Mouse (Mus musculus) testis, postnatal 10 days (tissue): Measurements from ENCODE around the gene Arr3.
A peak's percentile ranks its signal among the peaks of the same experiment; 100 is the strongest.

Experiments
- DNase-seq: peaks from one replicate; pipeline ENCODE4 v3.0.0; 2021; ENCODE audit warnings: low spot score

The Arr3 gene

GRCm38 (mm10) chrX:100605314-100605713 is at the start of gene Arr3:
Gene Arr3 (plus strand): TSS chrX:100605497.
- no peak for DNase-seq

DNA sequence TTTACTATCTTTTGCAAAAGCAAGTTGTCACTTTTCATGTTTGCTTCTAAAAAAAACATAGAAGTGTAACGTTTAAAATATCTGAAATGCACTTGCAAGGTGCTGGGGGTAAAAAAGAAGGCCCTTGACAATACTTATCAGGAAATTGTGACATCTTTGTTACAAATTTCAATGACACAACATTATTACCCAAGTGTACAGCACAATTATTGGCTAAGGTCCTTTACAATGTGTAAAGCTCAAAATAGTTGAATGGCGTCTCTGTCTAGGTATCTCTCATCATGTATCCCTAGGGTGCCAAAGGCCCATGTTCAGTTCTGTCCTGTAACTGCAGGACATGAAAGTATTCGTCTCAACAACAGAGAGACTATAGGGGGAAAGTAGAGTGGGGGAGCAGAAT is 49.3 kb upstream of the Arr3 start:
- DNase-seq: no peak

DNA sequence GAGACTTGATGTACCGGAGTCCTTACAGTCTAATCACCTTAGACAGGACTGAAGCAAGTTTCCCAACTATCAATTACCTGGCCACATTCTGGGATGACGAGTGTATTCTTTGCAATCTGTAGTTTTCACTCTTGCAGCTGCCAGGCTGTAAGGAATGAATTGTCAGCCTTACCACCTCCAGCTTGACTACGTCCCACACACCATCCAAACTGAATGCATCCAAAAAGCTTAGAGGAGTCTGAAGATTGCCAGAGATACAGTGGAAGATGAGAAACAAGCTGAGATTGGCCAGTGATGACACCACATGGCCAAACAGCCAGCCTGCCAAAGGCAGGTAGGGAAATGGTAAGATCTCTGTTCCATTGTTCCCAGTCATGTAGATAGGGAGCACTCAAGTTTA is 39.6 kb upstream of the Arr3 start:
- no peak for DNase-seq

- DNase-seq: no peak
Measured at GRCm38 (mm10) chrX:100571951-100572350, 33.3 kb upstream of the Arr3 start, which contains the start of gene Awat1. Gene Awat1 (plus strand): TSS chrX:100572251.

DNA sequence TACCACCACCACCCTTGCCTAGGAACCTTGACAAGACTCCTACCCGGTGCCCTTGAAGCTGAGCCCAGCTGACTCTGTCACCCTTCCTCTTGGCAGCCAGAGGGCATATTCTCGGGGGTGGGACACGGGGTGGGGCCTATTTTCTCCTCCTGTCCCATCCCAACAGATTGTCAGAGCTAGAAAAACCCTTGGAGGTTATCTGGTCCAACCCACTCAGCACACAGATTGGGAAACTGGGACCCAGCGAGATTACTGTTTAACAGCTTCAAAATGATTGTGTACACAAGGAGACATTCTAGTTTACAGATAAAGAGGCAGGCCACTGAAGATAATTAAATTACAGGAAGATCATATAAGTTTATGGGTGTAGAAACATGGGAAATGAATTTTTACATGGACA is 10.5 kb upstream of the Arr3 start, which contains the start of gene P2ry4:
P2ry4 (minus strand) TSS at position 79 of the 400 bp plus-strand sequence.
- DNase-seq: no peak

GRCm38 (mm10) chrX:100597439-100597838 is 7.9 kb upstream of the Arr3 start:
- peak; percentile 61 for DNase-seq

GRCm38 (mm10) chrX:100599755-100600154 is 5.5 kb upstream of the Arr3 start:
- DNase-seq: no peak

DNA sequence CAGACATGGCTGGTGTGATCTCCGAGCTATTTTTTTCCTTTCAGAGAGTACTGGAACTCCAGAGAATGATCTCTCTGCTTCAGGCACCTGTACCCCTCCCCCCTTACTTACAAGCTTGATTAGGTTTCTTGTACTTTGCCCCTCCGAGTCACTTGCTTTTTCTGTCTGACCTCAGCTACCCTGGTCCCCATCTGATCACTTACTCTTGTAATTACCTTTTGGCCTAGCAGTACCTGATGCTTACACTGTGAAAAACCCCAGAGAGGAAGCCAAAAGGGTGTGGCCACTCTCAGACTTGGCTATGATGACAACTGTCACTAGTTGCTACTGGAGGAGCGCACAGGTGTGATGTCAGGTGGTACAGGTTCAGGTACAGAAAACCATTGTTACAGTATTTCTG is 13.2 kb downstream of the Arr3 start:
- no peak for DNase-seq

DNA sequence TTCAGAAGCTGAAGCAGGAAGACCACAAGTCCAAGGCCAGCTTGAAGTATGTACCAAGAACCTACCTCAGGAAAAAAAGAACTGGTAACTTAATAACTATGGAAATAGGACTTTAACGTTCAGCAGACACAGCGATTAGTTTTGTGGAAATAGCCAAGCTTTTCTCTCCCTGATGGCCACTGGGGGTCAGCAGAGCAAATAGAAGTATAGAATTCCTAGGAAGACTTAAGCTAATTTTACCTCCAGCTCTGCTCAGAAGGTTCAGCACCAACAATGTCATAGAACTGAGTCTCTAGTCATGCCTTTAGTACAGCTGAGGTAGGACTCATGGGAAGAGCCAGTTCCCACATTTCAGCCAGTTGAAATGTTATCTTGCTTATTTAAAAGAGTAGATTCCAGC is 16.1 kb downstream of the Arr3 start:
- DNase-seq: no peak

DNA sequence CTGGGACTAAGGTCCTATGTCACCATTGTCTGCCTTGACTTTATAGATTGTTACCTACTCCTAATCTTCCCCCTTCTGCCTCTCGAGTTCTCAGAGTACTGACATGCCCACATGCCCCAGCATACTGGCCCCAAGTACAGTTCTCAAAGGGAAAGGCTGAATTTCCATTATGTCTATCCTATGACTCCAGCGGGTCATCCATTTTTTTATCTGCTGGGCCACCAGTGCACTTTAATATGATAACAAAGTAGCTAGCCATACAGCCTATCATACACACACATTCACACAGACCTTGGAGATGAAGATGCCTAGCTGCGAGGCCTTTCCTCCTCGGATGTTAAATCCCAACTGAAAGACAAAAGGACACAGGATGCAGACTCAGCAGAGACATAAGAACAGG is 18.9 kb downstream of the Arr3 start:
- DNase-seq: no peak

DNA sequence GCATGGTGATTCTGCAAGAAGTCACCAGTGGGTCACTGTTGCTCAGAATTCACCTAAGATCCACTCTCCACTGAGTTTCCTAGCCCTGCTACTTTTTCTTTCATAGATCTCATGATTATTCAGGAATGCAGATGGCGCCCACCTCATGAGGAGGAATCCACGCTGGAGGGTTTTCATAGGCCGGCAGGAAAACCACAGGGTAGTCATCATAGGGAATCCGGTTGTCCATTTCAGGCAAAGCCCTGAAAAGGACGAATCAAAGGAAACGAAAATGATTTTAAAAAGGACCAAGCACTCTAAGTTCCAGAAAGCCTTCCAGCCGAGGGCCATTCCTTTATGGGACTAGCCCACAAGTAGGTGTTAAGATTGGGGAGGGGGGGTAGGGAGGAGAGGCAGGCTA is 19.8 kb downstream of the Arr3 start:
- no peak for DNase-seq

DNA sequence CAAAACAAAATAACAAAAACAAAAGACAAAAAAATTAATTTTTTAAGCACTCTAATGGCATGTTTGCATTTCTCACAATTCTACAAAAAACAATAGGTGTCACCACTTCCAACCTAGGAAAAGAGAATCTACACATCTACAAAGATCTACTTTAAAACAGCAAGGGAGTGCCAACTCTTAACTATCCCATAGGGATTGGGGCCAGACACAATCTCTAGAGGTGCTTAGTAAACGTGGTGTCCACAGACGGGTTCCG is 20.2 kb downstream of the Arr3 start, which contains the start of gene Kif4:
Kif4 (plus strand) TSS at position 192 of the 256 bp plus-strand sequence.
- DNase-seq: no peak

DNA sequence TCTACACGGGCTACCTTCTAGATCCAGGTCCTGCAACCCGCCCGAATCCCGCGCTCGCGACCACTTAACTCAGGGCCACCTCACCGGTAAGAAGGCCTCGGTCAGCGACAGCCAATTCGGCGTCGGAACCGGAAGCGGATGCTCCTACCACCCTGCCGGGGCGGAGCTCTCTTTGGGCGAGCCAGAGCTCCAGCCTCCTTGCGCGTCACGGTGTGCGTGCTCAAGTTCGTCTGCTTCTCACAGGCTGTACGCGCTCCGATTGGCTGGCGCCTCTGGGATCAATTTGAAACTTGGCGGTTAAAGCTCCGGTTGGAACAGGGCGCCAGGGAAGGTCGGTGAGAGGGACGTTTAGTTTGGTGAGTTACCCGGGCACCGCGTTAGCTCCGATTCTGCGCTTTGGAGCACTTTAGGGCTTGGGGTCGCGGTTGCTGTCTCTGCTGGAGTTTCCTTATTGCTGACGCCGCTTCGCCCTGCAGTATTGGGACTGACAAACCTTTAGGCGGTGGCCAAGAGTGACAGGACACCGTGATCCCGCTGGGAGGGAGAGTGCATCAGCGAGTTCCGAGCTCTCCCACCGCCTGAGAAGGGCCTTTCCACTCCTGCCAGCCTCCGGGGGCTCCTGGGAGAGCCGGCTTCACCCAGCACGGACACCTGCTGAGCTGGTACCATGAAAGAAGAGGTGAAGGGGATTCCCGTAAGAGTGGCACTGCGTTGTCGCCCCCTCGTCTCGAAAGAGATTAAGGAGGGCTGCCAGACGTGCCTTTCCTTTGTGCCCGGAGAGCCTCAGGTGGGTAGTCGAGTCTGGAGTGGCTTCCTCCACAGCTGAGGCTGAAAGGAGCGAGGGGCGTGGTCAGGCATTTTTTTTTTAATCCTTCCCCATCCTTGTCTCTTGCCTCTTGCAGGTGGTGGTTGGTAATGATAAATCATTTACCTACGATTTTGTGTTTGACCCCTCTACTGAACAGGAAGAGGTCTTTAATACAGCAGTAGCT is 20.8 kb downstream of the Arr3 start, which contains the start of gene Pdzd11:
Pdzd11 (minus strand) TSS at position 767 of the 992 bp plus-strand sequence.
- DNase-seq: peak; percentile 85

DNA sequence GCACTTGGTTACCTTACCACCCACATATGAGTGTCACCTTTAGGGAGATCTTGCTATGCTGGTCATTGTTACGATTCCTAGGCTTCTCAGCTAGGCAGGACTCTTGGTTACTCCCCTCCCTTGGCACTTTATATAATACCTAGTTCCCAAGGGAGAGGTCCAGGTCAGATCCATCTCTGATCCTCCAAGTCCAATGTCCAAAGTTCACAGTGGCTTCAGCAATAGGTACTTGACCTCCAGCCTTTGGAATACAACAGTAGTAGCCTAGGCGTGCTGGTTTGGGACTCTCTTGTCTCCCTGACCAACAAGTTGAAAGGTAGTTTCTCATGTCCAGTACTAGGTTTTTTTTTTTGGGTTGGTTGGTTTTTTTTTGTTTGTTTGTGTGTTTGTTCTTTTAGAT is 23.8 kb downstream of the Arr3 start:
- DNase-seq: no peak

- no peak for DNase-seq
Measured at GRCm38 (mm10) chrX:100638477-100638876, 33.2 kb downstream of the Arr3 start.

DNA sequence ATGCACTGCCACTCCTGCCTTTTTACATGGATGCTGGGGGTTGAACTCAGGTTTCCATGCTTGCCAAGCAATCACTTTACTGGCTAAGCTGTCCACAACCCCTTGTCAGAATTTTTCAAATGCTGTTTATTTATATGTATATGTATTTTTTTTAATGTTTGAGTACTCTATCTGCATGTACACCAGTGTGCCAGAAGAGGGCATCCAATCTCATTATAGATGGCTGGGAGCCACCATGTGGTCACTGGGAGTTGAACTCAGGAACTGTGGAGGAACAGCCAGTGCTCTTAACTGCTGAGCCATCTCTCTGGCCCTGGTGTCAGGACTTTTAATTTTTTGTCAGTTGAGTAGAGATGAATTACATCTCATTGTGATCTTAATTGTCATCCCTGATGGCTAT is 47.6 kb downstream of the Arr3 start:
- DNase-seq: no peak

- DNase-seq: no peak
Measured at GRCm38 (mm10) chrX:100664825-100665224, 59.5 kb downstream of the Arr3 start.
